Mouse (Mus musculus) neural tube, postnatal 0 days (tissue): ENCODE results near the gene Psg26. TPM values are rescaled to one million over a fixed set of nuclear protein-coding genes. Genes with fewer than 3 reads are reported as not detected.

Experiments
- polyA plus RNA-seq: library from polyadenylated mRNA; unstranded; fragments of >200 nt; fragmentation: Nextera tagmentation; extraction: Ambion mirVana; gene quantifications from 2 replicates; pipeline ENCODE4 v1.2.1, GENCODE M21; 2015

Psg26 gene
- polyA plus RNA-seq = not detected in 2 replicates

DNA sequence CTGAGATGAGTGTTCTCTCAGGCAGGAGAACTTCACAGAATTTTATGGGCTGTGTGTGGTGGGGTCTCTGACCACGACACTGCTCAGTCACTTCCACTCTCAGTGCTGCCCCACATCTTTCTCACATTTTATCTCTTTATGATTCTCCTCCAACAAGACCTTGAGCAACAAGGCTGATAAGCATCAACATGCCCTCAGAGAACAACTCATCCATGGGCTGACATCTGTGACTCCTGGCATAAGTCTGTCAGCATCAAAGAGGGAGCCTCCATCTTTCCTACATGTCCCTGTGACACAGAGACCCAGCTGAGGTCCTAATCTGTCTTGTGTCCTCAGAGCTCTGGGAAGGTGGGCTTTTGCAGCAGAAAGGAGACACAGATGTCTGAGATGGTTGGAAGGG is at the start of gene Psg26:
Gene Psg26 (minus strand): TSS at position 101 of the 400 bp plus-strand sequence.

DNA sequence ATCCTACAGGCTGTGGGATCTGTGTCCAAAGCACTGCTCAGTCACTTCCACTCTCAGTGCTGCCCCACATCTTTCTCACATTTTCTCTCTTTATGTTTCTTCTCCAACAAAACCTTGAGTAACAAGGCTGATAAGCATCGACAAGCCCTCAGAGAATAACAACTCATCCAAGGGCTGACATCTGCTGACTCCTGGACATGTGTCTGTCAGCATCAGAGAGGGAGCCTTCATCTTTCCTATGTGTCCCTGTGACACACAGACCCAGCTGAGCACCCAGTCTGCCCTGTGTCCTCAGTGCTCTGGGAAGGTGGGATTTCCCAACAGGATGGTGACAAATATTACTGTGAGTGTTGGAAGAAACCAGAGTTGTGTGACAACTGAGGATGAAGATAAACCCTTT is 48.2 kb upstream of the Psg26 start, which contains the start of gene Psg25:
Gene Psg25 (minus strand): TSS at position 101 of the 400 bp plus-strand sequence.

DNA sequence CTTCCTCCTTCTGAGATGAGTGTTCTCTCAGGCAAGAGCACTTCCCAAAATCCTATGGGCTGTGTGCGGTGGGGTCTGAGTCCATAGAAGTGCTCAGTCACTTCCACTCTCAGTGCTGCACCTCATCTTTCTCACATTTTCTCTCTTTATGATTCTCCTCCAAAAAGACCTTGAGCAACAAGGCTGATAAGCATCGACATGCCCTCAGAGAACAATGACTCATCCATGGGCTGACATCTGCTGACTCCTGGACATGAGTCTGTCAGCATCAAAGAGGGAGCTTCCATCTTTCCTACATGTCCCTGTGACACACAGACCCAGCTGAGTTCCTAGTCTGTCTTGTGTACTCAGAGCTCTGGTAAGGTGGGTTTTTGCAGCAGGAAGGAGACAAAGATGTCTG is 52.0 kb downstream of the Psg26 start, which contains the start of gene Psg28:
Gene Psg28 (minus strand): TSS at position 101 of the 400 bp plus-strand sequence.

Other genes with a start within 250 kb of the Psg26 start
- gene Mill1, start 238.8 kb downstream of the Psg26 start, polyA plus RNA-seq = not detected in 2 replicates
- gene Psg18, start 129.2 kb downstream of the Psg26 start, polyA plus RNA-seq = not detected in 2 replicates
- not detected in 2 replicates for gene Psg28, start 52.1 kb downstream of the Psg26 start, polyA plus RNA-seq
- gene Psg25, start 48.1 kb upstream of the Psg26 start, polyA plus RNA-seq = not detected in 2 replicates
- not detected in 2 replicates for gene Psg27, start 83.1 kb upstream of the Psg26 start, polyA plus RNA-seq
- not detected in 2 replicates for gene Psg23, start 132.3 kb upstream of the Psg26 start, polyA plus RNA-seq
- not detected in 2 replicates for gene Psg21, start 172.5 kb upstream of the Psg26 start, polyA plus RNA-seq
- gene Psg20, start 202.0 kb upstream of the Psg26 start, polyA plus RNA-seq = not detected in 2 replicates
- not detected in 2 replicates for gene Psg22, start 233.9 kb upstream of the Psg26 start, polyA plus RNA-seq